Comparison of ENCODE assay signal across 8 mouse cellular contexts in the genomic region with DNA sequence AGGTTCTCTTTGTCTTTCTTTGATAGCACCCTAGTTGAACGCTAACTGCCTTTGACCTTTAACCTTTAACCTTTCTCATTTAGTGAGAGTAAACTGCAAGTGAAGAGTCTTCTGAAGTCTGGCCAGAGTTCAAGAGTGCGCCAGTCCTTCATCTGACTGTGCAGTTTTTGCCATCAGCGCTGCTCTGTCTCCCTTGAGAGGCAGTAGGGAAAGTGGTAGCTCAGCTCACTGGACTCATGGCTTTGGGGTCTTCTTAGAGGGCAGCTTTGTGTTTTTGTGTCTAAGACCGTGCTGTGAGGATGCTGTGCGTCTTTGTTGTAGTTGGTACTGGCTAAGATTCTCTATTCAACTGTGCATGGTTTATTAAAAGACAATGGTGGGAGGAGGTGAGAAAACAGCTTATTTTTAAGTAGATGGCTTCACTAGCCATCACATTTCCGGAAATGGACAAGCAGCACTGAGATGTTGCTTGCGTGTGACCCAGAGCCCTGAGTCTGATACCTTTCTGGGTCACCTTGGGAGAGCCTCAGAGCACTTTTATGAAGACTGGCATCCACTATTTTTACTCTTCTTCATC. TPM values are rescaled to one million over a fixed set of nuclear protein-coding genes. Genes with fewer than 3 reads are reported as not detected.
DNase-seq lines count a peak whose midpoint lies in the region; ATAC-seq and TF ChIP-seq lines count a peak whose summit lies in the region.

No protein-coding gene starts in this region.

- 71% methylated on average over 7 of the region's 7 CpGs for WGBS in embryonic facial prominence, embryonic 13.5 days
- whole genome bisulfite sequencing in kidney, adult 2 months, result 37% methylated on average over 7 of the region's 7 CpGs
- WGBS in midbrain, embryonic 15.5 days, result 46% methylated on average over 7 of the region's 7 CpGs
- 75% methylated on average over 7 of the region's 7 CpGs for WGBS in thymus, adult 2 months

- H3K4me2 ChIP-seq in embryonic facial prominence, embryonic 13.5 days, result peak overlapping the region; percentile 68
- peak overlapping the region; percentile 57 for H3K4me2 ChIP-seq in midbrain, embryonic 15.5 days

- H3K9me3 ChIP-seq in embryonic facial prominence, embryonic 13.5 days, result no peaks in the 10 kb centered on the region
- H3K9me3 ChIP-seq in midbrain, embryonic 15.5 days, result no peaks in the 10 kb centered on the region

- TF ChIP-seq POLR2A in kidney, adult 2 months (IDR thresholded peaks at IDR 0.05; ENCODE audit: low read depth, low read length), result no peak
- no peak for TF ChIP-seq POLR2A in thymus, adult 2 months (IDR thresholded peaks at IDR 0.05; ENCODE audit: control insufficient read depth, extremely low read depth, insufficient read depth, low read length, poor library complexity)

- ATAC-seq in embryonic facial prominence, embryonic 13.5 days (ENCODE audit: insufficient number of reproducible peaks, insufficient read depth, low FRiP score, low TSS enrichment, low read depth), result no peak
- ATAC-seq in midbrain, embryonic 15.5 days (replicated peaks), result no peak
- ATAC-seq in monocyte, adult 5-6 weeks (replicated peaks; ENCODE audit: insufficient number of reproducible peaks, low FRiP score, low TSS enrichment, poor library complexity, severe bottlenecking), result no peak

- peak overlapping the region; percentile 85 for H3K4me3 ChIP-seq in left cerebral cortex, adult 2 months
- H3K4me3 ChIP-seq in embryonic facial prominence, embryonic 13.5 days, result 0 out of 2 replicates have a peak overlapping the region, but pooled peaks have one; percentile 92
- peak overlapping the region; percentile 82; the same call in 1 of the 2 replicates for H3K4me3 ChIP-seq in kidney, adult 2 months (ENCODE audit: insufficient read depth, low read depth, low read length)
- peak overlapping the region; percentile 64; the same call in 1 of the 2 replicates for H3K4me3 ChIP-seq in midbrain, embryonic 15.5 days
- H3K4me3 ChIP-seq in thymus, adult 2 months (ENCODE audit: control insufficient read depth, insufficient read depth, low read length), result no peak overlapping the region

- no peaks in the 10 kb centered on the region for H3K27me3 ChIP-seq in embryonic facial prominence, embryonic 13.5 days
- H3K27me3 ChIP-seq in kidney, adult 2 months (replicated peaks; ENCODE audit: control insufficient read depth, insufficient read depth, low read length), result no peaks in the 10 kb centered on the region
- H3K27me3 ChIP-seq in midbrain, embryonic 15.5 days (replicated peaks), result no peaks in the 10 kb centered on the region
- H3K27me3 ChIP-seq in thymus, adult 2 months (ENCODE audit: control insufficient read depth, insufficient read depth, low read length), result no peaks in the 10 kb centered on the region

- intact Hi-C loops in left cerebral cortex, adult 2 months (cut with DNase I), result loop anchor here (5.0 kb wide), 1 partner anchor 116 kb away; a partner anchor contains a TSS
- intact Hi-C loops in left cerebral cortex, postnatal 14 days (cut with DNase I), result loop anchor here (5.0 kb wide), 1 partner anchor 41 kb away; no protein-coding TSS in a partner anchor

- H3K4me1 ChIP-seq in embryonic facial prominence, embryonic 13.5 days, result peaks cover 40% of the 10 kb centered on the region
- peaks cover 52% of the 10 kb centered on the region for H3K4me1 ChIP-seq in kidney, adult 2 months (ENCODE audit: control insufficient read depth, insufficient read depth, low read length)
- peaks cover 31% of the 10 kb centered on the region for H3K4me1 ChIP-seq in midbrain, embryonic 15.5 days
- peaks cover 32% of the 10 kb centered on the region for H3K4me1 ChIP-seq in thymus, adult 2 months (replicated peaks; ENCODE audit: control insufficient read depth, insufficient read depth, low read length)

- no peak for TF ChIP-seq CTCF in left cerebral cortex, adult 2 months (IDR thresholded peaks at IDR 0.05)
- TF ChIP-seq CTCF in kidney, adult 2 months (conservative IDR thresholded peaks at IDR 0.05; ENCODE audit: insufficient read depth, insufficient read length, low read depth, low read length), result no peak
- no peak for TF ChIP-seq CTCF in thymus, adult 2 months (IDR thresholded peaks at IDR 0.05; ENCODE audit: borderline replicate concordance, control insufficient read depth, extremely low read depth, insufficient read depth, low read length, poor library complexity)

- no peak for DNase-seq in left cerebral cortex, adult 2 months (ENCODE audit: extremely low spot score in 1 of 2, low spot score in 2 of 2)
- no peak for DNase-seq in left cerebral cortex, postnatal 14 days (ENCODE audit: low spot score in 2 of 2)
- DNase-seq in kidney, adult 2 months, result peak; percentile 91
- DNase-seq in urinary bladder, adult 18-20 months (ENCODE audit: low spot score in 2 of 2), result no peak
- DNase-seq in thymus, adult 2 months, result no peak

- no peaks in the 10 kb centered on the region for H3K36me3 ChIP-seq in embryonic facial prominence, embryonic 13.5 days
- no peaks in the 10 kb centered on the region for H3K36me3 ChIP-seq in kidney, adult 2 months (ENCODE audit: control insufficient read depth, insufficient read depth, low read length)
- H3K36me3 ChIP-seq in midbrain, embryonic 15.5 days (replicated peaks), result no peaks in the 10 kb centered on the region
- no peaks in the 10 kb centered on the region for H3K36me3 ChIP-seq in thymus, adult 2 months (ENCODE audit: control insufficient read depth, insufficient read depth, low read length)

- H3K9ac ChIP-seq in embryonic facial prominence, embryonic 13.5 days, result peak overlapping the region; percentile 27
- no peak overlapping the region for H3K9ac ChIP-seq in midbrain, embryonic 15.5 days

- H3K27ac ChIP-seq in left cerebral cortex, adult 2 months, result peak overlapping the region; percentile 93
- no peak overlapping the region for H3K27ac ChIP-seq in embryonic facial prominence, embryonic 13.5 days
- H3K27ac ChIP-seq in kidney, adult 2 months (ENCODE audit: insufficient read depth, low read depth, low read length), result peak overlapping the region; percentile 85
- no peak overlapping the region for H3K27ac ChIP-seq in midbrain, embryonic 15.5 days
- no peak overlapping the region for H3K27ac ChIP-seq in thymus, adult 2 months (ENCODE audit: control insufficient read depth, insufficient read depth, low read length)

RNA-seq across cellular contexts. Expression of a gene that starts 1.9 kb away (rescaled TPM):
- total RNA-seq in left cerebral cortex, adult 2 months (2021), result 10 to 100 TPM; 54.9 to 55.6 TPM
- 10 to 100 TPM; 20.4 to 31.3 TPM for total RNA-seq in left cerebral cortex, postnatal 14 days (2021)
- 16.1 and 18.5 TPM in 2 replicates for polyA plus RNA-seq in embryonic facial prominence, embryonic 13.5 days (2015; fragmentation: Nextera tagmentation; extraction: Ambion mirVana)
- 27.3 and 28.1 TPM in 2 replicates for polyA plus RNA-seq in kidney, adult 2 months (2012; rRNA removed)
- 8.3 and 9.6 TPM in 2 replicates for polyA plus RNA-seq in midbrain, embryonic 15.5 days (2015; fragmentation: Nextera tagmentation; extraction: Ambion mirVana)
- 34.1 to 46.7 TPM (median 39.5 TPM) in 3 replicates for total RNA-seq in monocyte, adult 5-6 weeks (2017)
- polyA plus RNA-seq in thymus, adult 2 months (2012; rRNA removed), result 49.2 and 50.0 TPM in 2 replicates

Comparison
In these comparisons a context has a peak if more than half of its experiments do, and no peak if none do; other contexts are left out.
1. H3K27ac ChIP-seq: peak in left cerebral cortex, adult 2 months (single experiment) and kidney, adult 2 months (single experiment); none in embryonic facial prominence, embryonic 13.5 days (single experiment), midbrain, embryonic 15.5 days (single experiment) and thymus, adult 2 months (single experiment).